ENCODE assay signal across 11 mouse cellular contexts in the genomic region with DNA sequence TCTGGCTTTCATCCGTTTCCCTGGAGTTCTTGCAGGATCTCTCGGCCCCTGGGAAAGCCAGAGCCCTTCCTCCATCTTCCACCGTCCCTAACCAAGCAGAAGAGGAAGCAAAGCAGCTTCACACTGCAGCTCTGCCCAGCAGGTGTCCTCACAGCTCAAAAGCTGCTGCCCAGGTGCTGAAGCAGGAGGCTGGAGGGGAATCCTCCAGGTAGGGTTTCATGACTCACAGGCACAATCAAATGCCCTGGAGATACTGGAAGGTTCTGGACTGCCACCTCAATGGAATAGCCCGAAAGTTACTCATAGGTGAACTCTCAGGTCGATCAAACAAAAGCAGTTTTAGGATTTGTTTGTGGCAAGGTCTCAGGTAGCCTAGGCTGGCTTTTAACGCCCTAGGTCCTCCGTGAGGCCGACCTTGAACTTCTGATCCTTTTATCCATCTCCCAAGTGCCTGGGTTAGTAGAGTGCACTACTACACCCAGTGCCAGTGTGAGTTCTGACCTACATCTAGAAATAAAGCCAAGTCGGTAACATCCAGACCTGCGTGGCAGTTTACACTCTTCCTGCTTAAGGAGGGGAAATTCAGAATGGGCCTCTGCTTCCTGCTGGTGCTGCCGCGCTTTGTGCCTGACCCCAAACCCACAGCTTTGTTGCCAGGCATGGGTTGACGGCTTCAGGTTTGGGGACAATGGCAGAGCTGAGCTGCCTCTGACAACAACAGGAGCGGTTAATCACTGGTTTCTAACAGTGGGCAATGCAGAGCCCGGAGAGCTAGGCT. TPM values are rescaled to one million over a fixed set of nuclear protein-coding genes. Genes with fewer than 3 reads are reported as not detected.
DNase-seq lines count a peak whose midpoint lies in the region; ATAC-seq lines count a peak whose summit lies in the region.
"Had no signal": no experiment of that assay in that cellular context is flagged by ENCODE, and none has a peak within 500 bp of the region (broad histone marks: within the 10 kb centered on the region; RNA-seq: fewer than 3 reads in every experiment).

No protein-coding gene starts in this region.

- ATAC-seq in heart, embryonic 15.5 days (replicated peaks; ENCODE audit: insufficient number of reproducible peaks, insufficient read depth, low FRiP score, low read depth) = no peak; the same call in 1 of the 2 replicates
- 0 out of 2 replicates have a peak, but pooled peaks have one; percentile 24 for ATAC-seq in hindbrain, embryonic 16.5 days
- peak; percentile 61 for ATAC-seq in megakaryocyte, adult 5-6 weeks (ENCODE audit: poor library complexity, severe bottlenecking)
- ATAC-seq: Patski had no signal

- H3K36me3 ChIP-seq in heart, embryonic 15.5 days = no peaks in the 10 kb centered on the region
- H3K36me3 ChIP-seq in hindbrain, embryonic 16.5 days (ENCODE audit: control insufficient read depth, insufficient read depth, low read length) = no peaks in the 10 kb centered on the region
- H3K36me3 ChIP-seq: neural tube, embryonic 12.5 days had no signal

- H3K9me3 ChIP-seq in heart, embryonic 15.5 days (replicated peaks) = no peaks in the 10 kb centered on the region
- no peaks in the 10 kb centered on the region for H3K9me3 ChIP-seq in hindbrain, embryonic 16.5 days (ENCODE audit: control insufficient read depth, low read length)
- H3K9me3 ChIP-seq: neural tube, embryonic 12.5 days had no signal

- H3K4me2 ChIP-seq in heart, embryonic 15.5 days = no peak overlapping the region; the same call in 1 of the 2 replicates
- no peak overlapping the region for H3K4me2 ChIP-seq in hindbrain, embryonic 16.5 days (ENCODE audit: low read length)
- H3K4me2 ChIP-seq: neural tube, embryonic 12.5 days had no signal

- intact Hi-C loops in heart, postnatal 14 days (cut with DNase I) = no loop called here

- H3K27ac ChIP-seq in heart, embryonic 15.5 days = 0 out of 2 replicates have a peak overlapping the region, but pooled peaks have one; percentile 3
- no peak overlapping the region for H3K27ac ChIP-seq in hindbrain, embryonic 16.5 days (ENCODE audit: low read depth, low read length)
- H3K27ac ChIP-seq: neural tube, embryonic 12.5 days had no signal

- no peak overlapping the region for H3K4me3 ChIP-seq in heart, embryonic 15.5 days
- H3K4me3 ChIP-seq in hindbrain, embryonic 16.5 days (ENCODE audit: low read length) = no peak overlapping the region
- H3K4me3 ChIP-seq: neural tube, embryonic 12.5 days had no signal

- 37% methylated on average over 15 of the region's 15 CpGs for WGBS in heart, embryonic 15.5 days
- 33% methylated on average over 15 of the region's 15 CpGs for WGBS in hindbrain, embryonic 16.5 days

- H3K27me3 ChIP-seq in heart, embryonic 15.5 days = no peaks in the 10 kb centered on the region
- no peaks in the 10 kb centered on the region for H3K27me3 ChIP-seq in hindbrain, embryonic 16.5 days (replicated peaks; ENCODE audit: control insufficient read depth, insufficient read depth, low read length)
- H3K27me3 ChIP-seq: neural tube, embryonic 12.5 days; Patski had no signal

- no peak overlapping the region for H3K9ac ChIP-seq in heart, embryonic 15.5 days
- H3K9ac ChIP-seq in hindbrain, embryonic 16.5 days (ENCODE audit: low read depth, low read length) = no peak overlapping the region
- H3K9ac ChIP-seq: neural tube, embryonic 12.5 days had no signal

- no peak for DNase-seq in heart, postnatal 14 days
- DNase-seq in CD4-positive, CD25-positive, alpha-beta regulatory T cell, adult 2 months (ENCODE audit: low read depth, low spot score) = peak; percentile 73
- DNase-seq in right cerebral cortex, postnatal 36 days (ENCODE audit: low spot score in 2 of 2) = no peak
- DNase-seq in left cerebral cortex, adult 8-10 months (ENCODE audit: low spot score in 2 of 2) = no peak
- DNase-seq in frontal cortex, postnatal 36 days (ENCODE audit: low spot score in 2 of 2) = no peak

- 0 out of 2 replicates have a peak, but pooled peaks cover 9% of the 10 kb centered on the region for H3K4me1 ChIP-seq in heart, embryonic 15.5 days (replicated peaks)
- peaks cover 4% of the 10 kb centered on the region; the same call in 1 of the 2 replicates for H3K4me1 ChIP-seq in hindbrain, embryonic 16.5 days (ENCODE audit: control insufficient read depth, insufficient read depth, low read depth, low read length)

RNA-seq across cellular contexts. Expression of a gene that starts 16.0 kb away (rescaled TPM):
- polyA plus RNA-seq in heart, embryonic 15.5 days (2015; fragmentation: Nextera tagmentation; extraction: Ambion mirVana) = 37.1 and 37.7 TPM in 2 replicates
- 100 to 1,000 TPM; 151 to 165 TPM for total RNA-seq in heart, postnatal 14 days (2021)
- polyA plus RNA-seq in hindbrain, embryonic 16.5 days (2015; fragmentation: Nextera tagmentation; extraction: Ambion mirVana) = 7.7 and 10.2 TPM in 2 replicates
- total RNA-seq in megakaryocyte, adult 5-6 weeks (2015) = 3.6 and 8.3 TPM in 2 replicates
- total RNA-seq in megakaryocyte, adult 5-6 weeks (2017) = 2.6 and 4.3 TPM in 2 replicates
- 10 to 100 TPM in 1 of 4 experiments, 1 to 10 TPM in 3; 3.5 to 10.8 (median 5.5) TPM for total RNA-seq in left cerebral cortex, adult 8-10 months (2022)

RNA-seq across cellular contexts. Expression of a gene that starts 44.2 kb away (rescaled TPM):
- polyA plus RNA-seq in heart, embryonic 15.5 days (2015; fragmentation: Nextera tagmentation; extraction: Ambion mirVana) = not detected in 2 replicates
- under 1 TPM in 1 of 2 experiments, not detected in 1; 0.12 TPM for total RNA-seq in heart, postnatal 14 days (2021)
- polyA plus RNA-seq in hindbrain, embryonic 16.5 days (2015; fragmentation: Nextera tagmentation; extraction: Ambion mirVana) = 0.21 and 0.50 TPM in 2 replicates
- total RNA-seq in megakaryocyte, adult 5-6 weeks (2015) = 0.34 TPM in 1 of 2 replicates, not detected in the other
- 0.04 TPM in 1 of 2 replicates, not detected in the other for total RNA-seq in megakaryocyte, adult 5-6 weeks (2017)
- under 1 TPM in 2 of 4 experiments, not detected in 2; 0.17 to 0.18 TPM for total RNA-seq in left cerebral cortex, adult 8-10 months (2022)
- polyA plus RNA-seq: heart, embryonic 14.5 days had no signal

Comparison
In these comparisons a context has a peak if more than half of its experiments do, and no peak if none do; other contexts are left out.
1. RNA of a gene that starts 16.0 kb away (total RNA-seq): 151 to 165 TPM in heart, postnatal 14 days; 2.6 to 8.3 TPM in megakaryocyte, adult 5-6 weeks and 3.5 to 10.8 TPM in left cerebral cortex, adult 8-10 months; every median in the first group is over 10 times any median in the second.